Mouse (Mus musculus): ENCODE measurements around the gene Rerg. TPM values are rescaled to one million over a fixed set of nuclear protein-coding genes. Genes with fewer than 3 reads are reported as not detected.

Gene Rerg
- polyA plus RNA-seq, 1 experiment from 2014 or later, result 15.4 TPM

GRCm38 (mm10) chr6:137098232-137099191, 71.8 kb downstream of the Rerg start:
- Histone ChIP-seq H3K4me2 (replicated peaks) (no peak overlapping the region), H3K27me3 (no peaks in the 10 kb centered on the region), H3K9ac (no peak overlapping the region), H3K4me1 (peaks cover 20% of the 10 kb centered on the region), H3K27ac (peak overlapping the region; percentile 85), H3K36me3 (no peaks in the 10 kb centered on the region), H3K9me3 (no peaks in the 10 kb centered on the region), H3K4me3 (no peak overlapping the region)
- ATAC-seq (ENCODE audit: insufficient number of reproducible peaks, insufficient read depth, low FRiP score, low TSS enrichment), result no peak
- WGBS, result 45% methylated on average over 18 of the region's 18 CpGs

- Histone ChIP-seq H3K4me3 (no peak overlapping the region), H3K27ac (no peak overlapping the region), H3K9me3 (0 out of 2 replicates have a peak, but pooled peaks cover 5% of the 10 kb centered on the region), H3K9ac (no peak overlapping the region), H3K4me1 (peaks cover 15% of the 10 kb centered on the region; the same call in 1 of the 2 replicates), H3K36me3 (no peaks in the 10 kb centered on the region), H3K27me3 (no peaks in the 10 kb centered on the region), H3K4me2 (replicated peaks) (no peak overlapping the region)
- 79% methylated on average over 2 of the region's 2 CpGs for WGBS
- no peak for ATAC-seq (ENCODE audit: insufficient number of reproducible peaks, insufficient read depth, low FRiP score, low TSS enrichment)
Observed at GRCm38 (mm10) chr6:137094475-137094874, 75.8 kb downstream of the Rerg start.

- Histone ChIP-seq H3K27me3 (no peaks in the 10 kb centered on the region), H3K4me3 (no peak overlapping the region), H3K9me3 (0 out of 2 replicates have a peak, but pooled peaks cover 5% of the 10 kb centered on the region), H3K27ac (no peak overlapping the region), H3K36me3 (no peaks in the 10 kb centered on the region), H3K4me1 (no peaks in the 10 kb centered on the region), H3K9ac (no peak overlapping the region), H3K4me2 (replicated peaks) (no peak overlapping the region)
- no peak for ATAC-seq (ENCODE audit: insufficient number of reproducible peaks, insufficient read depth, low FRiP score, low TSS enrichment)
- WGBS, result 75% methylated on average over 6 of the region's 6 CpGs
Observed at GRCm38 (mm10) chr6:137088469-137088868, 81.8 kb downstream of the Rerg start.

GRCm38 (mm10) chr6:137087956-137088355, 82.3 kb downstream of the Rerg start:
- Histone ChIP-seq H3K9ac (no peak overlapping the region), H3K9me3 (0 out of 2 replicates have a peak, but pooled peaks cover 5% of the 10 kb centered on the region), H3K4me1 (no peaks in the 10 kb centered on the region), H3K27ac (no peak overlapping the region), H3K27me3 (no peaks in the 10 kb centered on the region), H3K4me2 (replicated peaks) (no peak overlapping the region), H3K4me3 (no peak overlapping the region), H3K36me3 (no peaks in the 10 kb centered on the region)
- 74% methylated on average over 5 of the region's 5 CpGs for WGBS
- no peak for ATAC-seq (ENCODE audit: insufficient number of reproducible peaks, insufficient read depth, low FRiP score, low TSS enrichment)

GRCm38 (mm10) chr6:137087470-137087869, 82.8 kb downstream of the Rerg start:
- ATAC-seq (ENCODE audit: insufficient number of reproducible peaks, insufficient read depth, low FRiP score, low TSS enrichment), result no peak
- H3K27ac ChIP-seq, result no peak overlapping the region

GRCm38 (mm10) chr6:137079701-137080100, 90.6 kb downstream of the Rerg start:
- Histone ChIP-seq H3K9me3 (no peaks in the 10 kb centered on the region), H3K27me3 (no peaks in the 10 kb centered on the region), H3K36me3 (no peaks in the 10 kb centered on the region), H3K9ac (no peak overlapping the region), H3K4me3 (no peak overlapping the region), H3K4me1 (0 out of 2 replicates have a peak, but pooled peaks cover 3% of the 10 kb centered on the region), H3K27ac (no peak overlapping the region), H3K4me2 (replicated peaks) (no peak overlapping the region)
- no peak for ATAC-seq (ENCODE audit: insufficient number of reproducible peaks, insufficient read depth, low FRiP score, low TSS enrichment)
- WGBS, result 43% methylated on average over 6 of the region's 6 CpGs

More at GRCm38 (mm10) chr6:137087470-137087869, 82.8 kb downstream of the Rerg start:
- H3K4me1 ChIP-seq, result no peaks in the 10 kb centered on the region
- 0 out of 2 replicates have a peak, but pooled peaks cover 5% of the 10 kb centered on the region for H3K9me3 ChIP-seq
- no peaks in the 10 kb centered on the region for H3K36me3 ChIP-seq
- WGBS, result 75% methylated on average over 3 of the region's 3 CpGs
- no peak overlapping the region for H3K4me3 ChIP-seq
- no peak overlapping the region for H3K4me2 ChIP-seq (replicated peaks)
- no peak overlapping the region for H3K9ac ChIP-seq
- no peaks in the 10 kb centered on the region for H3K27me3 ChIP-seq

GRCm38 (mm10) chr6:137076731-137077130, 93.6 kb downstream of the Rerg start:
- Histone ChIP-seq H3K4me2 (replicated peaks) (no peak overlapping the region), H3K36me3 (no peaks in the 10 kb centered on the region), H3K9ac (no peak overlapping the region), H3K4me1 (0 out of 2 replicates have a peak, but pooled peaks cover 3% of the 10 kb centered on the region), H3K4me3 (no peak overlapping the region), H3K27ac (no peak overlapping the region), H3K9me3 (no peaks in the 10 kb centered on the region), H3K27me3 (no peaks in the 10 kb centered on the region)
- WGBS, result 93% methylated on average over 13 of the region's 13 CpGs
- ATAC-seq (ENCODE audit: insufficient number of reproducible peaks, insufficient read depth, low FRiP score, low TSS enrichment), result no peak

GRCm38 (mm10) chr6:137076225-137076624, 94.1 kb downstream of the Rerg start:
- 0 out of 2 replicates have a peak, but pooled peaks cover 3% of the 10 kb centered on the region for H3K4me1 ChIP-seq
- WGBS, result 82% methylated on average over 6 of the region's 6 CpGs
- ATAC-seq (ENCODE audit: insufficient number of reproducible peaks, insufficient read depth, low FRiP score, low TSS enrichment), result no peak
- H3K27ac ChIP-seq, result no peak overlapping the region
- no peak overlapping the region for H3K4me2 ChIP-seq (replicated peaks)
- no peaks in the 10 kb centered on the region for H3K9me3 ChIP-seq
- no peaks in the 10 kb centered on the region for H3K36me3 ChIP-seq
- H3K9ac ChIP-seq, result no peak overlapping the region
- no peaks in the 10 kb centered on the region for H3K27me3 ChIP-seq
- H3K4me3 ChIP-seq, result no peak overlapping the region

- WGBS, result 67% methylated on average over 8 of the region's 8 CpGs
- no peak overlapping the region for H3K4me3 ChIP-seq
- ATAC-seq (ENCODE audit: insufficient number of reproducible peaks, insufficient read depth, low FRiP score, low TSS enrichment), result no peak
Observed at GRCm38 (mm10) chr6:137072256-137072655, 98.0 kb downstream of the Rerg start.

GRCm38 (mm10) chr6:137071466-137071865, 98.8 kb downstream of the Rerg start:
- no peaks in the 10 kb centered on the region for H3K27me3 ChIP-seq
- WGBS, result 83% methylated on average over 9 of the region's 9 CpGs
- no peak overlapping the region for H3K4me3 ChIP-seq
- H3K9me3 ChIP-seq, result no peaks in the 10 kb centered on the region
- ATAC-seq (ENCODE audit: insufficient number of reproducible peaks, insufficient read depth, low FRiP score, low TSS enrichment), result no peak
- H3K36me3 ChIP-seq, result no peaks in the 10 kb centered on the region
- H3K9ac ChIP-seq, result no peak overlapping the region
- no peaks in the 10 kb centered on the region for H3K4me1 ChIP-seq
- H3K4me2 ChIP-seq (replicated peaks), result no peak overlapping the region
- H3K27ac ChIP-seq, result no peak overlapping the region

More at GRCm38 (mm10) chr6:137072256-137072655, 98.0 kb downstream of the Rerg start:
- H3K4me1 ChIP-seq, result no peaks in the 10 kb centered on the region
- H3K27me3 ChIP-seq, result no peaks in the 10 kb centered on the region
- H3K27ac ChIP-seq, result no peak overlapping the region
- no peaks in the 10 kb centered on the region for H3K36me3 ChIP-seq
- H3K9ac ChIP-seq, result no peak overlapping the region
- no peaks in the 10 kb centered on the region for H3K9me3 ChIP-seq
- no peak overlapping the region for H3K4me2 ChIP-seq (replicated peaks)

GRCm38 (mm10) chr6:137065506-137065905, 104.8 kb downstream of the Rerg start:
- WGBS, result 85% methylated on average over 7 of the region's 7 CpGs
- no peaks in the 10 kb centered on the region for H3K4me1 ChIP-seq

GRCm38 (mm10) chr6:137064786-137065185, 105.5 kb downstream of the Rerg start:
- 90% methylated on average over 14 of the region's 14 CpGs for WGBS
- Histone ChIP-seq H3K36me3 (no peaks in the 10 kb centered on the region), H3K27me3 (no peaks in the 10 kb centered on the region), H3K9ac (no peak overlapping the region), H3K4me2 (replicated peaks) (no peak overlapping the region), H3K27ac (no peak overlapping the region), H3K4me3 (no peak overlapping the region), H3K9me3 (no peaks in the 10 kb centered on the region), H3K4me1 (no peaks in the 10 kb centered on the region)
- no peak for ATAC-seq (ENCODE audit: insufficient number of reproducible peaks, insufficient read depth, low FRiP score, low TSS enrichment)

More at GRCm38 (mm10) chr6:137065506-137065905, 104.8 kb downstream of the Rerg start:
- H3K27me3 ChIP-seq, result no peaks in the 10 kb centered on the region
- H3K36me3 ChIP-seq, result no peaks in the 10 kb centered on the region
- no peak for ATAC-seq (ENCODE audit: insufficient number of reproducible peaks, insufficient read depth, low FRiP score, low TSS enrichment)
- H3K4me3 ChIP-seq, result no peak overlapping the region
- no peak overlapping the region for H3K27ac ChIP-seq
- no peaks in the 10 kb centered on the region for H3K9me3 ChIP-seq
- no peak overlapping the region for H3K4me2 ChIP-seq (replicated peaks)
- no peak overlapping the region for H3K9ac ChIP-seq
